Mouse (Mus musculus): ENCODE measurements around the gene Pus7l. TPM values are rescaled to one million over a fixed set of nuclear protein-coding genes. Genes with fewer than 3 reads are reported as not detected.
"Not testable (repeated sequence)": the region's sequence is repeated elsewhere in the genome, so short reads cannot be mapped to it uniquely, and the experiment has no call there.

Gene Pus7l
- polyA plus RNA-seq, 1 experiment from 2014 or later, result 8.6 TPM

DNA sequence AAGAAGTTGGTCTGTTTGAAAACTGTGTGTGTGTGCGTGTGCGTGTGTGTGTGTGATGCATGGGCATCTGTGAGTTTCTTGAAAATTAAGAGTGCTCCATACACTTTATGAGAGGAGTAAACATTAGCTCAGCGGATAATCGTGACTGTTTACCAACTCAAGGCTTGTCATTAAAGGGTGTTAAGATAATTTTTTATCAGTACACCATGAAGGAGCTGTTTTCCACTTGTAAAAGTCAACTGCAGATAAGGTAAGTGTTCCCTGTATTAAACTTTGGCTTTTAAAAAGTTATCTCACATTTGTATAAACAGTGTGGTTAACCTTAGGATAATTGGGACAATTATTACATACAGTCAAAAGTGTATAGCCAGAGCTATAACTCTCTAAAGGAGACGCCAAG, 11.0 kb downstream of the Pus7l start:
- no peak for DNase-seq (ENCODE audit: low spot score)
- H3K9me3 ChIP-seq, result no peaks in the 10 kb centered on the region
- H3K4me3 ChIP-seq, result no peak overlapping the region
- H3K27me3 ChIP-seq (ENCODE audit: insufficient read depth, poor library complexity, severe bottlenecking), result no peaks in the 10 kb centered on the region
- 91% methylated on average over 5 of the region's 5 CpGs for WGBS
- H3K36me3 ChIP-seq, result peaks cover 33% of the 10 kb centered on the region
- no peak overlapping the region for H3K27ac ChIP-seq
- H3K4me1 ChIP-seq (replicated peaks), result no peaks in the 10 kb centered on the region

DNA sequence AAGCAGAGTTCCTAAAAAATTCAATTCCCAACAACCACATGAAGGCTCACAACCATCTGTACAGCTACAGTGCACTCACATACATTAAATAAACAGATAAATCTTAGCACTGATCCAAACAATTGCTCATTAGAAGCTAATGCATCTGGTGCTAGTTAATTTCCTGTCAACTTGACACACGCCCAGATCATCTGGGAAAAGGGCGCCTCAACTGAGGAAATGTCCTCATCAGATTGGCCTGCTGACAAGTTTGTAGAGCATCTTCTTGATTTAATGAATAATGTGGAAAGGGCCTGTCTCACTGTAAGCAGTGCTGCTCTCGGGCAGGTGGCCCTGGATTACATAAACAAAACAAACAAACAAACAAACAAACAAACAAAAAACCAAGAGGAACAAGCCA, 12.8 kb downstream of the Pus7l start:
- WGBS, result 90% methylated on average over 3 of the region's 3 CpGs
- H3K9me3 ChIP-seq, result no peaks in the 10 kb centered on the region
- H3K36me3 ChIP-seq, result peaks cover 39% of the 10 kb centered on the region
- no peaks in the 10 kb centered on the region for H3K27me3 ChIP-seq (ENCODE audit: insufficient read depth, poor library complexity, severe bottlenecking)
- no peaks in the 10 kb centered on the region for H3K4me1 ChIP-seq (replicated peaks)
- no peak overlapping the region for H3K4me3 ChIP-seq
- DNase-seq (ENCODE audit: low spot score), result no peak
- no peak overlapping the region for H3K27ac ChIP-seq

DNA sequence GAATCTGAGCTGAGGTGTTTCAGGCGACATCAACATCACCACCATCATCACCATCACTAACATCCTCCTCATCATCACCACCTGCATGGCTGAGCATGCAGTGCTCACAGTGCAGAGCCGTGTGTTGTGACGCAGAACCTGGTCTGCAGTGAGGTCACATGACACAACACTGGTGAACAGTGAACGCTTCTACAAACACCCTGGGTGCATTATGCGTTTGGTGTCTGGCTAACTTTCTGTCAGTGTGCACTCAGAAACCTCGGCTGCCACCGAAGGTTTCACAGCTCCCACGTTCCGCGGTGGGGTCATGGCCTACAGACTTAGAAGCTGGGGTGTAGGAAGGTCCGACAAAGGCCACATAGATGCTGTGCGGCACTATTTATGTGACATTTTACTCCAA, 18.4 kb downstream of the Pus7l start:
- no peaks in the 10 kb centered on the region for H3K9me3 ChIP-seq
- no peak for DNase-seq (ENCODE audit: low spot score)
- H3K4me1 ChIP-seq (replicated peaks), result no peaks in the 10 kb centered on the region
- no peaks in the 10 kb centered on the region for H3K27me3 ChIP-seq (ENCODE audit: insufficient read depth, poor library complexity, severe bottlenecking)
- no peak overlapping the region for H3K27ac ChIP-seq
- H3K36me3 ChIP-seq, result peaks cover 31% of the 10 kb centered on the region
- 92% methylated on average over 12 of the region's 12 CpGs for WGBS
- H3K4me3 ChIP-seq, result no peak overlapping the region

DNA sequence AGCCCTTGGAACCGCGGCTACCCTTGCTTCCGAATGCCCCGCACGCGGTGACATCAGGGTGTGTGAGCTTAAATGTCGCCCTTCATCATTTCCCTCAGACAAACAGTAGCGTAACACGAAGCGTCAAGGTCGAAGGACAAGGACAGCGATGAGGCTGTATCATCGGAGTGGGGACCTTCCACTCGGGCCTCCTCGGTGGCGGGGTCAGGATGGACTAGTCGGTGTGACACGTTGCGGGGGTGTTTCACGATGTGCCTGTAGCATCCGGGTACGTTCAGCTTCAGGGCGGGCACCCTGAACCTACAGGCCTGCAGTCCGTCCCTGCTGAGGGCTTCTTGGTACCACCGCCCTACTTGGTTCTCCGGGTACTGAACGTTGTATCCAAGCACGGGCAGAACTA, 20.1 kb downstream of the Pus7l start:
- Histone ChIP-seq H3K4me3 (no peak overlapping the region), H3K4me1 (replicated peaks) (no peaks in the 10 kb centered on the region), H3K27me3 (ENCODE audit: insufficient read depth, poor library complexity, severe bottlenecking) (no peaks in the 10 kb centered on the region), H3K36me3 (peaks cover 20% of the 10 kb centered on the region), H3K9me3 (peaks cover 3% of the 10 kb centered on the region), H3K27ac (no peak overlapping the region)
- 88% methylated on average over 28 of the region's 28 CpGs for WGBS
- no peak for DNase-seq (ENCODE audit: low spot score)

DNA sequence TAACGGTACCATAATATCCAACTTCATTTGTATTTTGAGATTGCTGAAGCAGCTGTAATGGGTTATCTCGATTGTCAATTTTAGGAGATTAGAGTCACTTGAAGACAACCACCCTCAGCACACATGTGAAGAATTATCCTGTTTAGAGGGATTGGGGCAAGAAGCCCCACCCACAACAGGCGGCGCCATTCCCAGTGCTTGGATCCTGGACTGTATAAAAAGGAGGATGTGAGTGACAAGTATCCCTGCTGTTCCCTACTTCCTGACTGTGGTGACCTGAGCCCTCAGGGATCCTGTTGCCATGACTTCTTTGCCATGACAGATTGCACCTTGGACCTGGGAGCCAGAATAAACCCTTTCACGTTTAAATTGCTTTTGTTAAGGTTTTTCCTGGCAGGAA, 22.4 kb downstream of the Pus7l start:
- H3K4me3 ChIP-seq, result no peak overlapping the region
- H3K27me3 ChIP-seq (ENCODE audit: insufficient read depth, poor library complexity, severe bottlenecking), result peaks cover 3% of the 10 kb centered on the region; the same call in 1 of the 2 replicates
- H3K36me3 ChIP-seq, result peaks cover 8% of the 10 kb centered on the region
- 76% methylated on average over 5 of the region's 5 CpGs for WGBS
- DNase-seq (ENCODE audit: low spot score), result no peak
- H3K27ac ChIP-seq, result no peak overlapping the region
- no peaks in the 10 kb centered on the region for H3K4me1 ChIP-seq (replicated peaks)
- H3K9me3 ChIP-seq, result peaks cover 3% of the 10 kb centered on the region

DNA sequence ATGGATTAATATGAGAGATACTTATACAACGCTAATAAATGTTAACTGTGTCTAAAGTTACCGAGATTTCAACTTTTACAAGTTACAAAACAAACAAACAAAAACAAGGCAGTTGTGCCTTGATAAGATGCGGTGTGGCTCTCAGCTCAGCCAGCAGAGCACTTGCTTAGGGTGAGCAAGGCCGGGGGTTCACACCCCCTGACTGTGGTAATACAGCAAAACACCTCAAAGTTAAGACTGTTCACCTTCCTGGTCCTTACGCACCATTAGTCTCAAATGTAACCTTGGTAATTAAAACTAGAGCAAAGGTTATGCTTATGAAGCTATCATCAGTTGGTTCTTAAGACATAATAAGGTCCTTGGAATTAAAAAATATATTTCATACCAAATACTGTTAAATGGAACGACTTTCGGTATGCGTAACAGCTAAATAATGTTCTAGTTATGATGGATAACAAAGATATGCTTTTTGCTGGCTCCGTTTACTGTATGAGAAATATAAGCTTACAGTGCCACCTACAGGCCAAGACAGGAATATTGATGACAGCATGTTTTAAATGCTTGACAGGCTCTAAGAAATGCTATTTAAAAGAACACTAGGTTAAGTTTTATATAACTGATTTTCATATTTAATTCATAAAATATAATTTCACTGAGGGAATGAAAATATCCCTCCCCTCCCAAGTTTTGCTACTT, 23.0 kb downstream of the Pus7l start:
- 53% methylated on average over 9 of the region's 9 CpGs for WGBS
- Histone ChIP-seq H3K9me3 (peaks cover 3% of the 10 kb centered on the region), H3K36me3 (peaks cover 8% of the 10 kb centered on the region), H3K4me3 (no peak overlapping the region), H3K4me1 (replicated peaks) (no peaks in the 10 kb centered on the region), H3K27ac (no peak overlapping the region), H3K27me3 (ENCODE audit: insufficient read depth, poor library complexity, severe bottlenecking) (peaks cover 3% of the 10 kb centered on the region; the same call in 1 of the 2 replicates)
- DNase-seq (ENCODE audit: low spot score), result peak; percentile 20

DNA sequence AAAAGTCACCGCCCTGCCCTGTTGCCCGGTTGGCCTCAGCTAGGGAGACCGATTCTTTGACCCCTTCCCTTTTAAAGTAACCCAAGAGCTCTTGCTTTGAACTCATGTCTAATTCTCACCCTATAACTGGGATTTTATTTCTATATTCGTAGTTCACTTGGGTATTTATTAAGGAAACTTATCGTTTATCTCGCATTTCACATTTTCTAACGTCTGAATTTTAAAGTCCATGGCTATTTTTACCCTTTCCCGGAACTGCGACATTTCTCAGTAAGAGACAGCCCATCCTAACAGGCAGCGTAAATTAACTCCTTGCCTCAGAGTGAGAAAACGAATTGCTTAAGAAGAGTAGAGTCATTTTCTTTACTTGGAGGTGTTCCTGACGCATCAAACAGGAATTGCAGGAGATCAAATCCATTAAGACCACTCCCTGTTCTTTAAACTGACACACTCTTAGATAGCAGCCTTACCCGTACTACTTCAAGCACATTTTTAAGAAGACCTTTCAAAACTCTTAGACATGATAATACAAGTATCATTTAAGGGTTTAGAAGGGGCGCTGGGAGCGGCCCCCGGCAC, 25.3 kb downstream of the Pus7l start:
- Histone ChIP-seq H3K4me3 (no peak overlapping the region), H3K27ac (no peak overlapping the region), H3K4me1 (replicated peaks) (no peaks in the 10 kb centered on the region), H3K36me3 (peaks cover 2% of the 10 kb centered on the region), H3K27me3 (ENCODE audit: insufficient read depth, poor library complexity, severe bottlenecking) (peaks cover 3% of the 10 kb centered on the region; the same call in 1 of the 2 replicates), H3K9me3 (peaks cover 3% of the 10 kb centered on the region)
- DNase-seq (ENCODE audit: low spot score), result no peak
- WGBS, result 76% methylated on average over 16 of the region's 16 CpGs

DNA sequence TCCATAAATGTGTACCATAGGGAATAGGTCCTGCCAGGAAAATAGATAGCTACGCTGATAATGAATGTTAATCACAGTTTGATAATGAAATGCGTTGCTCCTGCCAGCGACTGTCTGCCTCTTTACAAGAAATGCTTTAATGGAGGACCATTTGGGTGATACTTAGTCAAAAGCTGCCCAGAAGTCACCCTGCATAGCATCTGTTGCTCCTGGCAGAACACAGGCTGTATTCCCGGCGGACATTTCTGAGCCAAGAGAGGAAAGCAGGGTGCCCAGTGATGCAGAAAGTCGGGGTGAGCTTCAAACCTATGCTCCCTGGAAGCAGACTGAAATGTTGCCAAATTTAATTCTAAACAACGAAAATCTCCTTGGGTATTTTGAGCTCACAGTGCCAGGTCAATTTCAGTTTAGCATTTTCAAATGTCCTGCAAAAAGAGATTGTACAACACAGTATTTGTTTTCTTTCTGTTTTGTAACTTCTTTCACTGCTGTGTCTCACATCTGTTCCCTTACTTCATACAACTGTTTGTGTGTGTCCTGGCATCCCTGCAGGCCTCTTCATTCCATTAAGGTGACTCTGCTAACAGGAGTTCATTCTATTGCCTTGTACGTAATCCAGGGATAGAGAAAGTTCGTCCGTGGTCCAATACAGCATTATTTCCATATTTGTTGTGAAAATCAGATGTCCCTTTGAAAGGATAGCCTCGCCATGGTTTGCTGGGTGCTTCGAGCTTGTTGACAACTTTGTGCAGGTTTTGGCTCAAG, 39.7 kb downstream of the Pus7l start:
- H3K4me1 ChIP-seq (replicated peaks), result no peaks in the 10 kb centered on the region; the same call in 1 of the 2 replicates
- H3K27ac ChIP-seq, result no peak overlapping the region
- no peaks in the 10 kb centered on the region for H3K27me3 ChIP-seq (ENCODE audit: insufficient read depth, poor library complexity, severe bottlenecking)
- no peak overlapping the region for H3K4me3 ChIP-seq
- H3K36me3 ChIP-seq, result no peaks in the 10 kb centered on the region
- H3K9me3 ChIP-seq, result peaks cover 7% of the 10 kb centered on the region; the same call in 1 of the 2 replicates
- 84% methylated on average over 12 of the region's 12 CpGs for WGBS
- no peak for DNase-seq (ENCODE audit: low spot score)

DNA sequence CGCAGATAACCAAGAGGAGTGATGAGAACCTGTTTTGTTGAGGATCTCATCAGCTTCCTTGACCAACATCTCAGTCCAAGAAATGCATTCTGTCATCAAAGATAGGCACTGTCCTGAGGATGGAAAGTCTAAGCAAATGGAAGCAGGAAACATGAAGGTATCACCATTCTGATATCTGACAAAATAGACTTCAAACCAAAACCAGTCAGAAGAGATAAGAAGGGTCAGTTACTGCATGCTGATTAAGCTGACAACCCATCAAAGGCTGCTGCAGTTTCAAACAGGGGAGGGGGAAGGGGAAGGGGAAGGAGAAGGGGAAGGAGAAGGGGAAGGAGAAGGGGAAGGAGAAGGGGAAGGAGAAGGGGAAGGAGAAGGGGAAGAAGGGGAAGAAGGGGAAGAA, 44.1 kb downstream of the Pus7l start:
- 73% methylated on average over 1 of the region's 1 CpGs for WGBS
- H3K4me3 ChIP-seq, result no peak overlapping the region
- DNase-seq (ENCODE audit: low spot score), result no peak
- H3K9me3 ChIP-seq, result 0 out of 2 replicates have a peak, but pooled peaks cover 3% of the 10 kb centered on the region
- no peaks in the 10 kb centered on the region; the same call in 1 of the 2 replicates for H3K4me1 ChIP-seq (replicated peaks)
- no peak overlapping the region for H3K27ac ChIP-seq
- no peaks in the 10 kb centered on the region for H3K27me3 ChIP-seq (ENCODE audit: insufficient read depth, poor library complexity, severe bottlenecking)
- no peaks in the 10 kb centered on the region for H3K36me3 ChIP-seq

DNA sequence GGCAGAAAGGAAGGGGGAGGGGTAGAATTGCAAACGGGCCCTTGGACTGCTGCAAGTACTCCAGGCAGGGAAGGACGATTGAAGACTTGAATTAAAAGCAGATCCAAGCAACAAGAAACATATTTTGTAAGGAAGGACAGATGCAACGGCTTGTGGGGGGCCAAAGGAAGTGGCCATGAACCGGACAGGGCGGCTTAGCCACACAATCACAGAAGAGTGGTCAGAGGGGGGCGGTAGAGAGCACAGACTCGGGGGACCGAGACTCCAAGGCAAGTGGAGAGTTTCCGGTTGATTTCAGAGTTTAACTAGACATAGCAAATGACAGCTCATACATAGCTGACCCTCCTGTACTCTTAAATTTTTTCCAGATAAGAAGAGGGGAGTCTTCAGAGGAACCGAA, 47.4 kb downstream of the Pus7l start:
- Histone ChIP-seq H3K36me3 (no peaks in the 10 kb centered on the region), H3K4me1 (replicated peaks) (no peaks in the 10 kb centered on the region), H3K4me3 (no peak overlapping the region), H3K9me3 (0 out of 2 replicates have a peak, but pooled peaks cover 6% of the 10 kb centered on the region), H3K27me3 (ENCODE audit: insufficient read depth, poor library complexity, severe bottlenecking) (no peaks in the 10 kb centered on the region), H3K27ac (no peak overlapping the region)
- WGBS, result 71% methylated on average over 10 of the region's 10 CpGs
- no peak for DNase-seq (ENCODE audit: low spot score)

DNA sequence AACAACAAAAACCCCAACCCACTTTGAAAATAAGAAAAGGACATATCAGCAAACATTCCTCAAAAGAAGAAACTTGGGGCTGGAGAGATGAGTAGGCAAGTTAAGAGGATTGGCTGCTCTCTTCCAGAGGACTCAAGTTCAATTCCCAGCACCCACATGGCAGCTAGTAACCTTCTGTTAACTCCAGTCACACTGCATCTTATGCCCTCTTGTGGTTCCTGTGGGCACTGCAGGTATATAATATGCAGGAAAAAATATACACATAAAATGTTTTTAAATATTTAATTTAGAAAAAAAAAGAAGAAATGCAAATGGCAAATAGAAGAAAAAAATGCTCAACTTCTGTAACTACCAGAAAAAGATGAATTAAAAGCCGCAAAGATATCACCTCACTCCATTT, 48.9 kb downstream of the Pus7l start:
- no peaks in the 10 kb centered on the region for H3K27me3 ChIP-seq (ENCODE audit: insufficient read depth, poor library complexity, severe bottlenecking)
- H3K27ac ChIP-seq, result no peak overlapping the region
- 0 out of 2 replicates have a peak, but pooled peaks cover 6% of the 10 kb centered on the region for H3K9me3 ChIP-seq
- H3K4me1 ChIP-seq (replicated peaks), result no peaks in the 10 kb centered on the region
- no peak overlapping the region for H3K4me3 ChIP-seq
- 90% methylated on average over 1 of the region's 1 CpGs for WGBS
- no peak for DNase-seq (ENCODE audit: low spot score)
- no peaks in the 10 kb centered on the region for H3K36me3 ChIP-seq

DNA sequence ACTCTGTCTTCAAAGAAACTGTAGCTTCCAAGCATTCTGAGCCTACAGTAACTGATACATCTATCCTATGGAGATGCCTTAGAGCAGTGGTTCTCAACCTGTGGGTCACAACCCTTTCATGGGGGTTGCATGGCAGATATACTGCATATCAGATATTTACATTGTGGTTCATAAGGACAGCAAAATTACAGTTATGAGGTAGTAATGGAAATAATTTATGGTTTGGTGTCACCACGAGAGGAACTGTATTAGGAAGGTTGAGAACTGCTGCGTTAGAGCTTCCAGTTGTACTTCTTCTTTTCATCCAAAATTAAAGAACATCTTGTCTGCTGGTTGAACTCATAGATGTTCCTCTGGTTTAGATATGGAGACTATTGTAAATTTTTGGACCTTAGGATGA, 53.9 kb downstream of the Pus7l start:
- 0 out of 2 replicates have a peak, but pooled peaks cover 5% of the 10 kb centered on the region for H3K9me3 ChIP-seq
- no peaks in the 10 kb centered on the region for H3K4me1 ChIP-seq (replicated peaks)
- H3K36me3 ChIP-seq, result no peaks in the 10 kb centered on the region
- H3K27ac ChIP-seq, result no peak overlapping the region
- H3K27me3 ChIP-seq (ENCODE audit: insufficient read depth, poor library complexity, severe bottlenecking), result no peaks in the 10 kb centered on the region
- no peak for DNase-seq (ENCODE audit: low spot score)
- 84% methylated on average over 2 of the region's 2 CpGs for WGBS
- H3K4me3 ChIP-seq, result no peak overlapping the region

DNA sequence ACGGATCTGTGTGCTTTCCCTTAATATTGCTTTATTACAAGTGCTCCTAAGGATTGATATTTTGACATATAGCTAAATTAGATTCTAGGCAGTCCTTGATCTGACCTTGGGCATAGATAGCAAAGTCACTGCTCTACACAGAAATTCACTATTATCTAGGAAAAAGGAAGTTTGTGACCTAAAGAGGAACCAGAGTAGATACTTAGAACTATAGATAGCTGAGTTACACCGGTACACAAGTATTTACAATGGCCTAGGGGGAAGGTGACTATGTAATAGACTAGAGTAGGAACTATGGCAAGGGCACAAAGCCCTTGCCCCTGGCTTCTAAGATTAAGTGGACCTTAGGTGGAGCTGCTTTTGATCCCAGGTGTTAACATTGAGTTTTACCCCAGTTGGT, 55.3 kb downstream of the Pus7l start:
- not testable (repeated sequence) for H3K4me3 ChIP-seq; H3K4me1 ChIP-seq (replicated peaks); H3K27ac ChIP-seq; H3K27me3 ChIP-seq (ENCODE audit: insufficient read depth, poor library complexity, severe bottlenecking); H3K36me3 ChIP-seq; DNase-seq (ENCODE audit: low spot score); H3K9me3 ChIP-seq
- 88% methylated on average over 2 of the region's 2 CpGs for WGBS

All from hindbrain, embryonic 10.5 days (tissue).